In genomic region chr4:109547306-109547705, GRCm38 (mm10) we compare ENCODE assay signal across 39 mouse cellular contexts. TPM values are rescaled to one million over a fixed set of nuclear protein-coding genes. Genes with fewer than 3 reads are reported as not detected.
DNase-seq lines count a peak whose midpoint lies in the region; TF ChIP-seq lines count a peak whose summit lies in the region.
"Had no signal": no experiment of that assay in that cellular context is flagged by ENCODE, and none has a peak within 500 bp of the region (broad histone marks: within the 10 kb centered on the region; RNA-seq: fewer than 3 reads in every experiment).

No protein-coding gene starts in this region.

- TF ChIP-seq CTCF in liver, adult 2 months (IDR thresholded peaks at IDR 0.05; ENCODE audit: low read depth, low read length): no peak

- no peak overlapping the region for H3K4me3 ChIP-seq in liver, adult 2 months (ENCODE audit: insufficient read depth, low read depth, low read length)
- H3K4me3 ChIP-seq in megakaryocyte, embryonic 14.5 days (replicated peaks): peak overlapping the region; percentile 2
- H3K4me3 ChIP-seq in midbrain, embryonic 10.5 days: no peak overlapping the region
- H3K4me3 ChIP-seq in limb, embryonic 10.5 days: no peak overlapping the region
- H3K4me3 ChIP-seq: embryonic facial prominence, embryonic 12.5 days; forebrain, embryonic 12.5 days; hindbrain, embryonic 12.5 days; intestine, embryonic 15.5 days; layer of hippocampus, adult 2 months; left cerebral cortex, adult 2 months; limb, embryonic 13.5 days; liver, embryonic 13.5 days; midbrain, embryonic 15.5 days; myocyte; neural tube, embryonic 12.5 days had no signal

- H3K79me2 ChIP-seq in liver, adult 2 months (ENCODE audit: control insufficient read depth, insufficient read depth, low read length): no peaks in the 10 kb centered on the region

- no peak for TF ChIP-seq POLR2A in liver, adult 2 months (IDR thresholded peaks at IDR 0.05; ENCODE audit: extremely low read depth, insufficient read depth, low read length)

- H3K27me3 ChIP-seq in liver, adult 2 months (ENCODE audit: control insufficient read depth, insufficient read depth, low read length): no peaks in the 10 kb centered on the region
- H3K27me3 ChIP-seq in megakaryocyte, embryonic 14.5 days (replicated peaks): peaks cover 6% of the 10 kb centered on the region
- no peaks in the 10 kb centered on the region for H3K27me3 ChIP-seq in midbrain, embryonic 10.5 days (ENCODE audit: low read depth, poor library complexity, severe bottlenecking)
- no peaks in the 10 kb centered on the region for H3K27me3 ChIP-seq in limb, embryonic 10.5 days (ENCODE audit: low read depth, poor library complexity, severe bottlenecking)
- H3K27me3 ChIP-seq: embryonic facial prominence, embryonic 12.5 days; forebrain, embryonic 12.5 days; hindbrain, embryonic 12.5 days; intestine, embryonic 15.5 days; limb, embryonic 13.5 days; liver, embryonic 13.5 days; midbrain, embryonic 15.5 days; neural tube, embryonic 12.5 days had no signal

- peaks cover 4% of the 10 kb centered on the region; the same call in 1 of the 2 replicates for H3K9me3 ChIP-seq in megakaryocyte, embryonic 14.5 days
- no peaks in the 10 kb centered on the region for H3K9me3 ChIP-seq in midbrain, embryonic 10.5 days (replicated peaks)
- no peaks in the 10 kb centered on the region for H3K9me3 ChIP-seq in limb, embryonic 10.5 days (replicated peaks)
- H3K9me3 ChIP-seq: embryonic facial prominence, embryonic 12.5 days; forebrain, embryonic 12.5 days; hindbrain, embryonic 12.5 days; intestine, embryonic 15.5 days; limb, embryonic 13.5 days; liver, embryonic 13.5 days; midbrain, embryonic 15.5 days; neural tube, embryonic 12.5 days had no signal

- H3K4me1 ChIP-seq in liver, adult 2 months (ENCODE audit: control insufficient read depth, insufficient read depth, low read length): no peaks in the 10 kb centered on the region
- H3K4me1 ChIP-seq in megakaryocyte, embryonic 14.5 days: peaks cover 4% of the 10 kb centered on the region; the same call in 1 of the 2 replicates
- no peaks in the 10 kb centered on the region for H3K4me1 ChIP-seq in midbrain, embryonic 10.5 days
- H3K4me1 ChIP-seq in limb, embryonic 10.5 days: no peaks in the 10 kb centered on the region
- H3K4me1 ChIP-seq: forebrain, embryonic 12.5 days; hindbrain, embryonic 12.5 days; intestine, embryonic 15.5 days; liver, embryonic 13.5 days; midbrain, embryonic 15.5 days; neural tube, embryonic 12.5 days had no signal

- peak; percentile 17 for DNase-seq in liver, adult 2 months (ENCODE audit: extremely low read depth, low read depth, low spot score)
- no peak for DNase-seq in liver
- DNase-seq in c-Kit-positive CD71-positive TER-119-positive erythroid progenitor cells, embryonic 14.5 days (ENCODE audit: low spot score): peak; percentile 2
- no peak for DNase-seq in midbrain, embryonic 10.5 days (ENCODE audit: low spot score)
- DNase-seq in limb, embryonic 10.5 days (ENCODE audit: low spot score): no peak
- DNase-seq in heart, adult 18-20 months: no peak
- DNase-seq: adrenal gland, postnatal 10 days; cerebellum, adult 11 months; cerebellum, adult 9-10 months; embryo, embryonic 11 days; forebrain, postnatal 0 days; gastrocnemius, postnatal 14 days; heart, postnatal 36 days; kidney, adult 2 months; kidney, postnatal 36 days; liver, embryonic 13.5 days; lung, adult 18-20 months; lung, postnatal 10 days; right cerebral cortex, postnatal 4 days; thymus, adult 2 months; thymus, postnatal 4 days had no signal

- no peaks in the 10 kb centered on the region for H3K36me3 ChIP-seq in liver, adult 2 months (ENCODE audit: control insufficient read depth, insufficient read depth, low read length)
- H3K36me3 ChIP-seq in megakaryocyte, embryonic 14.5 days (replicated peaks; ENCODE audit: low read length): no peaks in the 10 kb centered on the region
- H3K36me3 ChIP-seq in midbrain, embryonic 10.5 days: no peaks in the 10 kb centered on the region
- no peaks in the 10 kb centered on the region for H3K36me3 ChIP-seq in limb, embryonic 10.5 days
- H3K36me3 ChIP-seq: embryonic facial prominence, embryonic 12.5 days; forebrain, embryonic 12.5 days; hindbrain, embryonic 12.5 days; intestine, embryonic 15.5 days; limb, embryonic 13.5 days; liver, embryonic 13.5 days; midbrain, embryonic 15.5 days; neural tube, embryonic 12.5 days had no signal

- no peak overlapping the region for H3K27ac ChIP-seq in liver, adult 2 months (replicated peaks; ENCODE audit: insufficient read depth, low read depth, low read length)
- no peak overlapping the region for H3K27ac ChIP-seq in midbrain, embryonic 10.5 days (replicated peaks)
- no peak overlapping the region for H3K27ac ChIP-seq in limb, embryonic 10.5 days
- H3K27ac ChIP-seq: embryonic facial prominence, embryonic 12.5 days; forebrain, embryonic 12.5 days; hindbrain, embryonic 12.5 days; hindbrain, postnatal 0 days; intestine, embryonic 15.5 days; layer of hippocampus, adult 2 months; left cerebral cortex, adult 2 months; limb, embryonic 13.5 days; liver, embryonic 13.5 days; midbrain, embryonic 15.5 days; neural tube, embryonic 12.5 days had no signal

- WGBS in liver, adult 2 months: 21% methylated on average over 2 of the region's 2 CpGs
- 15% methylated on average over 2 of the region's 2 CpGs for WGBS in midbrain, embryonic 10.5 days
- 16% methylated on average over 2 of the region's 2 CpGs for WGBS in limb, embryonic 10.5 days

- no peak overlapping the region for H3K9ac ChIP-seq in liver, adult 2 months (ENCODE audit: low read depth, low read length)
- H3K9ac ChIP-seq: embryonic facial prominence, embryonic 12.5 days; forebrain, embryonic 12.5 days; forebrain, postnatal 0 days; hindbrain, embryonic 12.5 days; intestine, embryonic 15.5 days; limb, embryonic 13.5 days; liver, embryonic 13.5 days; midbrain, embryonic 15.5 days; neural tube, embryonic 12.5 days had no signal

RNA-seq across cellular contexts. Expression of gene 4930522H14Rik, which starts 16.2 kb away (rescaled TPM):
- not detected in 2 replicates for total RNA-seq in liver, adult 2 months (2014; rRNA removed)
- not detected in 2 replicates for polyA plus RNA-seq in liver, adult 2 months (2012; rRNA removed)
- polyA plus RNA-seq in megakaryocyte, embryonic 14.5 days (2012; ENCODE audit: insufficient read depth, low replicate concordance): not detected in 2 replicates
- not detected in 2 replicates for polyA plus RNA-seq in midbrain, embryonic 10.5 days (2016; fragmentation: Nextera tagmentation; extraction: Ambion mirVana)
- not detected in 2 replicates for polyA plus RNA-seq in limb, embryonic 10.5 days (2016; fragmentation: Nextera tagmentation; extraction: Ambion mirVana)
- total RNA-seq in heart, adult 18-20 months (2021): not detected
- total RNA-seq: adrenal gland, postnatal 10 days; gastrocnemius, postnatal 14 days; heart, postnatal 36 days; hindbrain, postnatal 0 days; layer of hippocampus, adult 2 months; layer of hippocampus, postnatal 14 days; left cerebral cortex, adult 2 months; left cerebral cortex, postnatal 25 days had no signal
- polyA plus RNA-seq: embryonic facial prominence, embryonic 12.5 days; forebrain, embryonic 12.5 days; forebrain, postnatal 0 days; heart, embryonic 11.5 days; heart, embryonic 16.5 days; hindbrain, embryonic 12.5 days; hindbrain, postnatal 0 days; intestine, embryonic 15.5 days; kidney, adult 2 months; kidney, embryonic 16.5 days; limb, embryonic 13.5 days; liver, embryonic 13.5 days; midbrain, embryonic 15.5 days; myocyte; neural tube, embryonic 12.5 days; spleen, adult 2 months; thymus, adult 2 months had no signal

Comparison
In these comparisons a context has a peak if more than half of its experiments do, and no peak if none do; other contexts are left out.
1. DNase-seq: peak in liver, adult 2 months (single experiment) and c-Kit-positive CD71-positive TER-119-positive erythroid progenitor cells, embryonic 14.5 days (single experiment); none in liver (single experiment), midbrain, embryonic 10.5 days (single experiment), limb, embryonic 10.5 days (single experiment) and heart, adult 18-20 months (0 of 2).